Mouse (Mus musculus): ENCODE measurements around the gene Krt34. TPM values are rescaled to one million over a fixed set of nuclear protein-coding genes. Genes with fewer than 3 reads are reported as not detected.
A peak's percentile ranks its signal among the peaks of the same experiment; 100 is the strongest.

Gene Krt34
- total and polyA plus RNA-seq, 2 experiments from 2014 or later = not detected

DNA sequence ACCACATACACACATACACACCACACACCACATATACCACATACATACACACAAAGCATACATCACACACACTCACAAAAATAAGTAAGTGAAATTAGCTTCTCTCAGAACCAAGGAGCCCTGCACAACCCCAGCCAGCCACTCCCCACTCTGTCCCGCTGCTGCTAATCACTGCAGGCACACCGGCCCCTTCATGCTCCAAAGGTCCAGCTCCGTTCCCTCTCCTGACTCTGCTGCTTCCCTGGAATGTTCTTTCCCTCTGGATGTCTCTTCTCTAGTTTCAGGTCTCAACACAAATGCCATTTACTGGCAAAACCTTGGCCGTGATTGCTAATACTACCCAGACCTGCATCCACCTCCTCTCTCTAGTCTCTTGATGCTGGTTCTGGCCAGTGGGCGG is 30.7 kb downstream of the Krt34 start:
- ATAC-seq (ENCODE audit: low FRiP score) (no peak), DNase-seq (ENCODE audit: low spot score) (no peak)
- H3K27ac ChIP-seq (ENCODE audit: low read depth, low read length) = no peak overlapping the region
- H3K4me2 ChIP-seq (ENCODE audit: low read depth, low read length, poor library complexity, severe bottlenecking) = no peak overlapping the region
- H3K4me1 ChIP-seq (ENCODE audit: insufficient read depth, low read length) = no peaks in the 10 kb centered on the region
- no peak overlapping the region for H3K4me3 ChIP-seq (ENCODE audit: low read depth, low read length)
- 81% methylated on average over 5 of the region's 5 CpGs for WGBS
- no peaks in the 10 kb centered on the region for H3K27me3 ChIP-seq (ENCODE audit: insufficient read depth, low read length)
- no peak overlapping the region for H3K9ac ChIP-seq (replicated peaks; ENCODE audit: low read length, poor library complexity, severe bottlenecking)
- H3K9me3 ChIP-seq (ENCODE audit: low read length) = no peaks in the 10 kb centered on the region
- TF ChIP-seq CTCF (IDR thresholded peaks at IDR 0.05) = no peak
- no peaks in the 10 kb centered on the region for H3K36me3 ChIP-seq (ENCODE audit: insufficient read depth, low read length)

GRCm38 (mm10) chr11:100008336-100008735 is 33.0 kb downstream of the Krt34 start:
- Histone ChIP-seq H3K4me2 (ENCODE audit: low read depth, low read length, poor library complexity, severe bottlenecking) (no peak overlapping the region), H3K4me1 (ENCODE audit: insufficient read depth, low read length) (no peaks in the 10 kb centered on the region), H3K36me3 (ENCODE audit: insufficient read depth, low read length) (no peaks in the 10 kb centered on the region), H3K27ac (ENCODE audit: low read depth, low read length) (no peak overlapping the region), H3K27me3 (ENCODE audit: insufficient read depth, low read length) (no peaks in the 10 kb centered on the region), H3K9ac (replicated peaks; ENCODE audit: low read length, poor library complexity, severe bottlenecking) (no peak overlapping the region), H3K4me3 (ENCODE audit: low read depth, low read length) (no peak overlapping the region), H3K9me3 (ENCODE audit: low read length) (no peaks in the 10 kb centered on the region)
- 91% methylated on average over 5 of the region's 5 CpGs for WGBS
- no peak for TF ChIP-seq CTCF (IDR thresholded peaks at IDR 0.05)
- DNase-seq (ENCODE audit: low spot score) = no peak
- ATAC-seq (ENCODE audit: low FRiP score) = no peak

GRCm38 (mm10) chr11:100006624-100007023 is 34.7 kb downstream of the Krt34 start:
- TF ChIP-seq CTCF (IDR thresholded peaks at IDR 0.05) = peak; percentile 53

GRCm38 (mm10) chr11:100005905-100006304 is 35.4 kb downstream of the Krt34 start:
- no peak overlapping the region for H3K9ac ChIP-seq (replicated peaks; ENCODE audit: low read length, poor library complexity, severe bottlenecking)
- no peak overlapping the region for H3K27ac ChIP-seq (ENCODE audit: low read depth, low read length)
- no peaks in the 10 kb centered on the region for H3K9me3 ChIP-seq (ENCODE audit: low read length)
- ATAC-seq (ENCODE audit: low FRiP score) (no peak), DNase-seq (ENCODE audit: low spot score) (no peak)
- H3K27me3 ChIP-seq (ENCODE audit: insufficient read depth, low read length) = no peaks in the 10 kb centered on the region
- TF ChIP-seq CTCF (IDR thresholded peaks at IDR 0.05) = no peak
- no peaks in the 10 kb centered on the region for H3K4me1 ChIP-seq (ENCODE audit: insufficient read depth, low read length)
- no peak overlapping the region for H3K4me2 ChIP-seq (ENCODE audit: low read depth, low read length, poor library complexity, severe bottlenecking)
- no peak overlapping the region for H3K4me3 ChIP-seq (ENCODE audit: low read depth, low read length)
- WGBS = 92% methylated on average over 8 of the region's 8 CpGs
- no peaks in the 10 kb centered on the region for H3K36me3 ChIP-seq (ENCODE audit: insufficient read depth, low read length)

More at GRCm38 (mm10) chr11:100006624-100007023, 34.7 kb downstream of the Krt34 start:
- H3K27me3 ChIP-seq (ENCODE audit: insufficient read depth, low read length) = no peaks in the 10 kb centered on the region
- H3K9me3 ChIP-seq (ENCODE audit: low read length) = no peaks in the 10 kb centered on the region
- DNase-seq (ENCODE audit: low spot score) (no peak), ATAC-seq (ENCODE audit: low FRiP score) (no peak)
- no peak overlapping the region for H3K4me3 ChIP-seq (ENCODE audit: low read depth, low read length)
- 60% methylated on average over 3 of the region's 3 CpGs for WGBS
- no peak overlapping the region for H3K27ac ChIP-seq (ENCODE audit: low read depth, low read length)
- no peaks in the 10 kb centered on the region for H3K4me1 ChIP-seq (ENCODE audit: insufficient read depth, low read length)
- H3K9ac ChIP-seq (replicated peaks; ENCODE audit: low read length, poor library complexity, severe bottlenecking) = no peak overlapping the region
- no peaks in the 10 kb centered on the region for H3K36me3 ChIP-seq (ENCODE audit: insufficient read depth, low read length)
- no peak overlapping the region for H3K4me2 ChIP-seq (ENCODE audit: low read depth, low read length, poor library complexity, severe bottlenecking)

GRCm38 (mm10) chr11:100004846-100005245 is 36.5 kb downstream of the Krt34 start:
- H3K4me2 ChIP-seq (ENCODE audit: low read depth, low read length, poor library complexity, severe bottlenecking) = no peak overlapping the region
- ATAC-seq (ENCODE audit: low FRiP score) (no peak), DNase-seq (ENCODE audit: low spot score) (peak; percentile 64)
- no peak overlapping the region for H3K4me3 ChIP-seq (ENCODE audit: low read depth, low read length)
- no peaks in the 10 kb centered on the region for H3K27me3 ChIP-seq (ENCODE audit: insufficient read depth, low read length)
- TF ChIP-seq CTCF (IDR thresholded peaks at IDR 0.05) = peak; percentile 91
- H3K36me3 ChIP-seq (ENCODE audit: insufficient read depth, low read length) = no peaks in the 10 kb centered on the region
- WGBS = 26% methylated on average over 6 of the region's 6 CpGs
- H3K9ac ChIP-seq (replicated peaks; ENCODE audit: low read length, poor library complexity, severe bottlenecking) = no peak overlapping the region
- no peak overlapping the region for H3K27ac ChIP-seq (ENCODE audit: low read depth, low read length)
- no peaks in the 10 kb centered on the region for H3K4me1 ChIP-seq (ENCODE audit: insufficient read depth, low read length)
- H3K9me3 ChIP-seq (ENCODE audit: low read length) = no peaks in the 10 kb centered on the region

DNA sequence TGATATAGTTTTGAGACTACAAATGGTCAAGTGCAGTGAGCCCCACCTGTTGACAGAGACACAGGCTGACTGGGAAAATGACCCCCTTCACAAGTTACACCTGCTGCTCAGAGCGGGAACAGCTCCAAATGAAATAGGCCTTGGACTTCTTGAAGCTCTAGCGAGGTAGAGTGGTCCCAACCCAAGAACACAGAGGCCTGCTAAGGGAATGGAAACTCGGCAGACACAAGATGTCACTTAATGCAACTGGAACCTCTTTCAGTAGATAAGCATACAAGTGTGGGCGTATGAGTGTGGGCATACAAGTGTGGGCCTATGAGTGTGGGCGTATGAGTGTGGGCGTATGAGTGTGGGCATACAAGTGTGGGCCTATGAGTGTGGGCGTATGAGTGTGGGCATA is 42.3 kb downstream of the Krt34 start:
- Histone ChIP-seq H3K4me1 (ENCODE audit: insufficient read depth, low read length) (no peaks in the 10 kb centered on the region), H3K4me3 (ENCODE audit: low read depth, low read length) (no peak overlapping the region), H3K36me3 (ENCODE audit: insufficient read depth, low read length) (no peaks in the 10 kb centered on the region), H3K27me3 (ENCODE audit: insufficient read depth, low read length) (no peaks in the 10 kb centered on the region), H3K9me3 (ENCODE audit: low read length) (no peaks in the 10 kb centered on the region), H3K9ac (replicated peaks; ENCODE audit: low read length, poor library complexity, severe bottlenecking) (no peak overlapping the region), H3K4me2 (ENCODE audit: low read depth, low read length, poor library complexity, severe bottlenecking) (no peak overlapping the region), H3K27ac (ENCODE audit: low read depth, low read length) (no peak overlapping the region)
- no peak for ATAC-seq (ENCODE audit: low FRiP score)
- 92% methylated on average over 7 of the region's 7 CpGs for WGBS
- DNase-seq (ENCODE audit: low spot score) = no peak
- no peak for TF ChIP-seq CTCF (IDR thresholded peaks at IDR 0.05)

DNA sequence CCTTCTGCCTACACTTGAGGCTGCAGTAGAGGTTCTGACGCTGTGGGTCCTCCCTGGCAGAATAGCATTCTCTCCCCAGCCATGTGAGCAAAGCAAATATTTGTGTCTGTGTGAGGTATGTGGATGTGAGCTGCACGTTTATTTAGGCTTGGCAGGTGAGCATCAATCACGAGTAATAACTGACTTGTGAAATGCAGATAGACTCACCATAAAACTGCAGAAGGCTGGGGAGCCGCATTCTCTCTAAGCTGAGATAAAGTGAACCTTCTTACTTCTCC is 47.0 kb downstream of the Krt34 start:
- Histone ChIP-seq H3K4me3 (ENCODE audit: low read depth, low read length) (no peak overlapping the region), H3K27ac (ENCODE audit: low read depth, low read length) (no peak overlapping the region), H3K4me1 (ENCODE audit: insufficient read depth, low read length) (no peaks in the 10 kb centered on the region), H3K9me3 (ENCODE audit: low read length) (no peaks in the 10 kb centered on the region), H3K36me3 (ENCODE audit: insufficient read depth, low read length) (no peaks in the 10 kb centered on the region), H3K9ac (replicated peaks; ENCODE audit: low read length, poor library complexity, severe bottlenecking) (no peak overlapping the region), H3K27me3 (ENCODE audit: insufficient read depth, low read length) (no peaks in the 10 kb centered on the region), H3K4me2 (ENCODE audit: low read depth, low read length, poor library complexity, severe bottlenecking) (no peak overlapping the region)
- 71% methylated on average over 4 of the region's 4 CpGs for WGBS
- DNase-seq (ENCODE audit: low spot score) = no peak
- no peak for TF ChIP-seq CTCF (IDR thresholded peaks at IDR 0.05)
- ATAC-seq (ENCODE audit: low FRiP score) = no peak
